Mouse (Mus musculus) intestine, embryonic 14.5 days (tissue): Measurements from ENCODE around the gene Wdr73. TPM values are rescaled to one million over a fixed set of nuclear protein-coding genes. Genes with fewer than 3 reads are reported as not detected.
"Not testable (repeated sequence)": the region's sequence is repeated elsewhere in the genome, so short reads cannot be mapped to it uniquely, and the experiment has no call there.

Source experiments
- ATAC-seq: fragments of 200-750 bp; cut with Nextera tagmentation; replicated peaks from 2 replicates; pipeline ENCODE4 v1.8.0; 2017; ENCODE audit warnings: low read depth, moderate number of reproducible peaks, moderate TSS enrichment, moderate library complexity; ENCODE audit not compliant: low FRiP score, low TSS enrichment
- DNase-seq: peaks from one replicate; pipeline ENCODE4 v3.0.0-alpha.2; 2018; ENCODE audit warnings: low spot score
- H3K27ac ChIP-seq: fragments of 300-500 bp; sonication (generic); 2 replicates; pipeline ENCODE4 v1.5.1; 2014; ENCODE audit warnings: low read depth, mild to moderate bottlenecking, control low read depth
- H3K27me3 ChIP-seq: fragments of 300-500 bp; sonication (generic); replicated peaks from 2 replicates; pipeline ENCODE4 v1.6.1; 2014; ENCODE audit warnings: low read length, control low read depth; ENCODE audit not compliant: control insufficient read depth, insufficient read depth
- H3K36me3 ChIP-seq: fragments of 300-500 bp; sonication (generic); 2 replicates; pipeline ENCODE4 v1.6.1; 2014; ENCODE audit warnings: low read length, control low read depth; ENCODE audit not compliant: control insufficient read depth, insufficient read depth
- H3K4me1 ChIP-seq: fragments of 300-500 bp; sonication (generic); replicated peaks from 2 replicates; pipeline ENCODE4 v1.6.1; 2014; ENCODE audit warnings: low read length, control low read depth, mixed read lengths; ENCODE audit not compliant: control insufficient read depth, insufficient read depth
- H3K4me2 ChIP-seq: fragments of 300-500 bp; sonication (generic); 2 replicates; pipeline ENCODE4 v1.6.1; 2014; ENCODE audit warnings: low read length
- H3K4me3 ChIP-seq: fragments of 300-500 bp; sonication (generic); 2 replicates; pipeline ENCODE4 v1.5.1; 2014; ENCODE audit warnings: low read depth, low read length, control low read depth, mixed read lengths
- H3K9ac ChIP-seq: fragments of 300-500 bp; sonication (generic); 2 replicates; pipeline ENCODE4 v1.6.1; 2014; ENCODE audit warnings: mild to moderate bottlenecking, low read length
- H3K9me3 ChIP-seq: fragments of 300-500 bp; sonication (generic); 2 replicates; pipeline ENCODE4 v1.6.1; 2016; ENCODE audit warnings: low read length, control low read depth; ENCODE audit not compliant: control insufficient read depth
- WGBS: fragments of 180-500 bp; shearing (Covaris S2); extraction: QIAGEN DNeasy Blood & Tissue Kit; methylation state at CpG from one replicate; pipeline ENCODE4 v1.1.7; 2014; 5-methylcytosine and 5-hydroxymethylcytosine counted together
- polyA plus RNA-seq: library from polyadenylated mRNA; unstranded; fragments of >200 nt; fragmentation: Nextera tagmentation; extraction: Ambion mirVana; gene quantifications from 2 replicates; pipeline ENCODE4 v1.2.1, GENCODE M21; 2014

Wdr73 gene
- 34.4 and 37.9 TPM in 2 replicates for polyA plus RNA-seq

DNA sequence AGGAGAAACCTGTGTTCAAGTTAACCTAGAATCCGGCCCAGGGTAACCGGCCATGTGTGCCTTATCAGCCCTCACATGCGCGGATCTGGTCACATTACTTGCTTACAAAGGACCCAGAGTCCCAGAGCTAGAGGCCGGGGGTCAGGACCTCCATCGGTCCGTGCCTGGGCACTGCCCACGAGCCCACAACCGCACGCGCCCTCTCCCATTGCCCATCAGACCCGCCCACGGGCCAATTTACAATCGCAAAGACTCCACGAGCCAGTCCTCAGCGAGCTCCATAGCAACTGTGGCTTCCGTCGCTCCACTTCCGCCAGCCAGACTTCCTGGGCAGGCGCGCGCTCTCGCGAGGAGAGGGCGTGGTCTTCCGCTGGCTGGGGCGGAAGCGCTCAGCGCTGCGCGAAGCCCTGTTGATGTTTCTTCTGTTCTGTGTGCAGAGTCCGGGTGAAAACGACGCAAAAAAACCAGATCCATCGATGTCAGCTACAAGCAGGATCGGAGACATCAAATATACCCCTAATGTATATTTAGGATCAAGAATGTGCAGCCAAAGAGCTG is at the start of gene Wdr73:
Gene Wdr73 (minus strand): TSS at position 326 of the 558 bp plus-strand sequence.
- DNase-seq, result peak; percentile 93
- H3K4me3 ChIP-seq, result peak within 1 kb of the TSS; percentile 87
- H3K9me3 ChIP-seq, result no peaks in the 10 kb centered on the region
- WGBS, result 0% methylated on average over 36 of the region's 36 CpGs
- peak within 1 kb of the TSS; percentile 60; the same call in 1 of the 2 replicates for H3K27ac ChIP-seq
- no peaks in the 10 kb centered on the region for H3K27me3 ChIP-seq
- H3K4me2 ChIP-seq, result peak within 1 kb of the TSS; percentile 88
- H3K4me1 ChIP-seq, result peaks cover 18% of the 10 kb centered on the region
- H3K9ac ChIP-seq, result peak within 1 kb of the TSS; percentile 71
- H3K36me3 ChIP-seq, result peaks cover 25% of the 10 kb centered on the region
- peak; percentile 94 for ATAC-seq

DNA sequence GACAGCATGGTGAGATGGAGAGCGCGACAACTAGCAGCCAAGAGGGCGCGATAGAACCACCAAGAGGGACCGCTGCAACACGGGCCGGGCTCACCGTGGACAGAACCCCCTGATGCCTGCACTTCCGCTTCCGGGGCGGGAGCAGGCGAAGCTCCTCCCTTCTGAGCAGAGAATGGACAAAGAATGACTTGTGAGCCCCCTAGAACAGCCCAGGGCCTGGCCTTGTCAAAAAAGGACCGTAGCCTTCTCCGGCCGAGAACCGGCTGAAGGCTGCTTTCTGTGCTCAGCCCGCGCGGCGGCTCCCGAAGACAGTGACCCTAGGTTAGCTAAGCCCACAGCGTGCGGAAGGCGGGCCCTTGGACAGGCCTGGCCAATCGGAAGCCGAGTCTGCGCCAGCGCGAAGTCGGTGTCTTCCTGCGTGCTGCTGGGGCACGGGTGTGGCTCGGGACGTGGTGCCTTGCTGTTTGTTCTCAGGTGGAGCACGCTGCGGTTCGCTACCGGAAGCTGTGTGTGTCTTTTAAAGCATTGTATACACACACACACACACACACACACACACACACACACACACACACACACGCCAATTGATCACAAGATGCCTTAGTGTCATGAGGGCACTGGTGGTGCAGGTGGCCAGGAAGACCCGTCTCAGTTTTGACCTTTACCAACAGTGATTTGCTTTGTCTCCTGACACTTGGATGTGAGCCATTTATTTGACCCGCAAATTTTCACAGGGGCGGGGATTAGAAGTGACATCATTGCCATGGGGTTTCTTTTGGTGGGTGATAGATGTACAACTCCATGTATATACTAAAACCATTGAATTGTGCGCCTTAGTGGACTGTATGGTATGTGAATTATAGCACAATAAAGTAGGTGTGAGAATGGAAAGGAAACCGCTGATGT is 46.6 kb upstream of the Wdr73 start, which contains the start of gene Sec11a:
Gene Sec11a (minus strand): TSS at position 336 of the 906 bp plus-strand sequence.
- peak within 1 kb of the TSS; percentile 85 for H3K27ac ChIP-seq
- no peaks in the 10 kb centered on the region for H3K9me3 ChIP-seq
- peak; percentile 99 for ATAC-seq
- peak; percentile 99 for DNase-seq
- peak within 1 kb of the TSS; percentile 68 for H3K9ac ChIP-seq
- no peaks in the 10 kb centered on the region for H3K27me3 ChIP-seq
- peaks cover 8% of the 10 kb centered on the region; the same call in 1 of the 2 replicates for H3K4me1 ChIP-seq
- peak within 1 kb of the TSS; percentile 85 for H3K4me3 ChIP-seq
- H3K36me3 ChIP-seq, result 0 out of 2 replicates have a peak, but pooled peaks cover 5% of the 10 kb centered on the region
- WGBS, result 2% methylated on average over 44 of the region's 44 CpGs
- H3K4me2 ChIP-seq, result peak within 1 kb of the TSS; percentile 94

DNA sequence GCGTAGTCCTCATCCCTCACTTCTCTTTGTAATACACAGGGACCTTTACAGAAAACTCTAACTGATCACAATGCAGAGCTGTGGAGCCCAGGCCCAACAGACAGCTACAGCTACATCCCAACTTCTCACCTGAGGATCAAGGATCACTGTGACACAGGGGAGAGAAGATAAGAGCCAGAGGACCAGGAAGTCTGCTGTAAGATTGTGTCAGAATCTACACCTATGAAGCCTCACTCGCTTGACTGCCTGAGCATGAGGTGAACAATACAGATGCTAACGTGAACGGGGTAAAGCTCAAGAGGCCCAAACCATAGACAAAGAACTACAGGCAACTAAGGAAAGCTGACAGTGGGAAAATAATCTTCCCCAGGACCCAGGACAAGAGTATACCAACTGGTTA is 38.7 kb upstream of the Wdr73 start:
- ATAC-seq (no peak), DNase-seq (no peak)
- no peaks in the 10 kb centered on the region for H3K27me3 ChIP-seq
- no peak overlapping the region for H3K27ac ChIP-seq
- H3K9me3 ChIP-seq, result no peaks in the 10 kb centered on the region
- peaks cover 5% of the 10 kb centered on the region for H3K36me3 ChIP-seq
- H3K4me2 ChIP-seq, result no peak overlapping the region
- H3K9ac ChIP-seq, result no peak overlapping the region
- WGBS, result 95% methylated on average over 4 of the region's 4 CpGs
- no peaks in the 10 kb centered on the region for H3K4me1 ChIP-seq
- H3K4me3 ChIP-seq, result no peak overlapping the region

DNA sequence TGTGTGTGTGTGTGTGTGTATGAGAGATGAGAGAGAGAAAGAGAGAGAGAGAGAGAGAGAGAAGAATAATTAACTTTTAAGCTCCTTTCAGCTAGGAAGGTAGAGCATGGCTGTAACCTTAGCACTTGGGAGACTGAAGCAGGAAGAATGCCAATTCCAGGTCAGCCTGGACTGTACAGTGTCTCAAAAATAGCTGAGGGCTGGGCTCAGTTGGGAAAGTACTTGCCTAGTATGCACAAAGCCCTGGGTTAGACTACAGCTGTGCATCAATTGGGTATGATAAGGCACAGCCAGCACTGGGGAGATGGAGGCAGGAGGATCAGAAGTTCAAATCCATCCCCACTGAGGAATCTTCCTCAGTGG is 36.2 kb upstream of the Wdr73 start:
- not testable (repeated sequence) for H3K4me2 ChIP-seq, H3K9me3 ChIP-seq, H3K27me3 ChIP-seq, DNase-seq, H3K27ac ChIP-seq, H3K4me3 ChIP-seq, H3K4me1 ChIP-seq, ATAC-seq, H3K9ac ChIP-seq
- peaks cover 27% of the 10 kb centered on the region for H3K36me3 ChIP-seq

DNA sequence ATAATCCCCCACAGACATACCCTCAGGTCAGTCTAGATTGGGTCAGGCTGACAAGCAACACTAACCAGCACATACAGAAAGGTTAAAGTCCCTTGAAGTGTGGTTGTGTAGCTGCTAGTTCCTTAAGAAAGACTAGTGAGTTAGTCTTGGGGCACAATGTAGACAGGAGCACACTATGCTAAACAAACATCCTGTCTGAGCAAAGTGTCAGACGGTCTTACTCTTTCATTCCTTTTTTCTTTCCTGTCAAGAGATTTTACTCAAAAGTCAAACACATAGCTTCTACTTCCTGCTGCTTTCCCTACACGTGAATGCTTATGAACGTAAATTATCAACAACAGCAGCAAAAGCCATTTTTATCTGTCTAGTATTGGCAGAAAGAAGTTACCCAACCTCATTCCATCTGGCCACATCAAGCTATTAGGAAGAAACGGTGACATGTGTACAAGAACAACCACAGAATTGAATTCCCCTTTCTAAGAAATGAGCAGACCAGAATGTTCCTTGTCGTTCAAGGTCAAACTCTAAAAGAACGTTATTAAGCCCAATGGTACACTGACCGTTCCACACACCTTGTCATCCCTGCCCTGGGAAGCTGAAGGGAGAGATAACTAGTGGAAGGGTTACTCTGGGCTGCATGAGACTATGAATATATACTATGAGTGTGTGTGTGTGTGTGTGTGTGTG is 35.7 kb upstream of the Wdr73 start:
- not testable (repeated sequence) for H3K4me3 ChIP-seq, H3K4me2 ChIP-seq, ATAC-seq, H3K27ac ChIP-seq, H3K4me1 ChIP-seq, DNase-seq, H3K9ac ChIP-seq, H3K27me3 ChIP-seq, H3K9me3 ChIP-seq
- H3K36me3 ChIP-seq, result peaks cover 30% of the 10 kb centered on the region
- WGBS, result 57% methylated on average over 7 of the region's 7 CpGs

DNA sequence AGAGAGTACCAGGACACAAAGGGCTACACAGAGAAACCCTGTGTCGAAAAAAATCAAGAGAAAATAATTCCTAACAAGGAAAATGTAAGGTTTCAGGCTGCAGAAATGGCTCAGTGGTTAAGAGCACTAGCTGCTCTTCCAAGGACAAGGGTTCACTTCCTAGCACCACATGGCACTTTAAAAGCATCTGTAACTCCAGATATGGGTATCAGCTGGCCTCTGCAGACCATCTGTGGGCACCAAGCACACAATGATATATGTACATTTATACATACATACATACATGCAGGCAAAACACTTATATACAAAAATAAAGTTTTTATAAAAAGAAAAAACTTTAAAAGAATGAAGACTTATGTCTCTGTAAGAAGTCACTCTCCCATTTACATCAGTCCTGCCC is 34.8 kb upstream of the Wdr73 start:
- Histone ChIP-seq H3K4me2 (no peak overlapping the region), H3K9me3 (no peaks in the 10 kb centered on the region), H3K4me1 (no peaks in the 10 kb centered on the region), H3K4me3 (no peak overlapping the region), H3K27me3 (no peaks in the 10 kb centered on the region), H3K36me3 (peaks cover 37% of the 10 kb centered on the region), H3K9ac (no peak overlapping the region), H3K27ac (no peak overlapping the region)
- ATAC-seq (no peak), DNase-seq (no peak)
- 97% methylated on average over 1 of the region's 1 CpGs for WGBS

DNA sequence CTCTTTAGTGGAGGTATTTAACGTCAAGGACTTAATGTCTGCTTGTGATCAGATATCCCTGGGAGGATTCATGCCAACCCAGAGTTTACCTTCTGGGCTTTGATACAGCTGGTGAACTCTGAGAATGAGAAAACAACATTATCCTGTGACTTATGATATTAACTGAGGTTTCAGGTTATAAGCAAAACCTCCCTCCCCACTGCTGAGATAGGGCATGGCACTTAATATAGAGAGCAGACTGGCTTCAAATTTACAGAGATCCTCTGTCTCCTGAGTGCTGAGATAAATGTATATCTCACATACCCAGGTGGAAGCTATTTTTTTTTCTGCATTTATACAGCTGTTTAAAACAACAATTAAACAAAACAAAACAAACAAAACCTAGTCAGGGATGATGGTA is 31.7 kb upstream of the Wdr73 start:
- Histone ChIP-seq H3K27me3 (no peaks in the 10 kb centered on the region), H3K4me2 (no peak overlapping the region), H3K9me3 (no peaks in the 10 kb centered on the region), H3K4me1 (no peaks in the 10 kb centered on the region), H3K4me3 (no peak overlapping the region), H3K27ac (no peak overlapping the region), H3K9ac (no peak overlapping the region), H3K36me3 (peaks cover 38% of the 10 kb centered on the region)
- 88% methylated on average over 1 of the region's 1 CpGs for WGBS
- ATAC-seq, result no peak
- DNase-seq, result no peak

DNA sequence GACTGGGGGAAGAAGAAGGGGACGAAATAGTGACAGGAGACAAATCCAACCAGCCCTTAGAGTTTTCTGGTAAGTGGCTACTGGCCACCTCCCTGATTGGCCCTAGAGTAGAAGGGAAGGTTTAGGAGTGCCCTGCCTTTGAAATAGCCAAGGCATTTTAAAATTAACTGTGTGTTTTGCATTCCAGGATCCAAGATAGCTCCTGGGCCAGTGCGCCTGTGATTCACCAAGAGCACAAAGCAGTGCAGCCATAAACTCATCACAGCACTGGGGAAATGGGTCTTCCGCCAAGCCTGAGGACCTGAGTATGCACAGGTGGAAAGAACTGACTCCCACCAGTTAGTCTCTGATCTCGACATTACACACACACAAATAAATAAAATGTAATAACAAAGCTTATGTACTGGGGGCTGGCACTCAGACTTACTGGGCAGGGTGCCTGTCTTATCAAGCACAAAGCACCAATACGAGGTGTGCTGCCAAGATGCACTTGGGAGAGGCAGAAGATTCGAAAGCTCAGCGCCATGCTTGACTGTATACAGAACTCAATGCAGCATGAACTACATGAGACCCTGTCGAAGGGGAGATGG is 30.6 kb upstream of the Wdr73 start:
- Histone ChIP-seq H3K36me3 (peaks cover 45% of the 10 kb centered on the region), H3K4me2 (no peak overlapping the region), H3K27ac (no peak overlapping the region), H3K27me3 (no peaks in the 10 kb centered on the region), H3K4me3 (no peak overlapping the region), H3K9me3 (no peaks in the 10 kb centered on the region), H3K4me1 (no peaks in the 10 kb centered on the region), H3K9ac (no peak overlapping the region)
- WGBS, result 92% methylated on average over 8 of the region's 8 CpGs
- ATAC-seq, result no peak
- DNase-seq, result no peak
